Mouse (Mus musculus) bone marrow, adult 2 months (tissue): ENCODE results near the gene Irf2.

Experiments
- CTCF ChIP-seq: fragments of 200-500 bp; IDR thresholded peaks from 2 replicates; pipeline ENCODE4 v1.5.1; 2011; ENCODE audit warnings: low read length, control low read depth; ENCODE audit not compliant: control insufficient read depth, insufficient read depth
- POLR2A ChIP-seq: fragments of 200-500 bp; IDR thresholded peaks from 2 replicates; pipeline ENCODE4 v1.6.1; 2011; ENCODE audit warnings: low read depth, mild to moderate bottlenecking, control low read depth, low read length, borderline replicate concordance; ENCODE audit not compliant: control insufficient read depth

- TF ChIP-seq CTCF (no peak), POLR2A (no peak)
These were observed 136.2 kb downstream of the Irf2 start for GRCm38 (mm10) chr8:46875615-46876293.
